Mouse (Mus musculus) erythroid progenitor cell, adult 5-6 weeks (primary cell): ENCODE data around the gene Dzip3. TPM values are rescaled to one million over a fixed set of nuclear protein-coding genes. Genes with fewer than 3 reads are reported as not detected.

Source experiments
- ATAC-seq: replicated peaks from 2 replicates; pipeline ENCODE4 v1.8.0; 2016; ENCODE audit warnings: moderate number of reproducible peaks, mild to moderate bottlenecking, moderate TSS enrichment, inconsistent platforms; ENCODE audit not compliant: poor library complexity, low FRiP score, severe bottlenecking
- total RNA-seq, 2 experiments: library from RNA; stranded (forward) in 1 of 2; stranded (reverse) in 1 of 2; fragments of 150-400 nt in 1 of 2; fragments of 186-747, 209-891 nt in 1 of 2; gene quantifications; 2 replicates each; pipeline versions ENCODE4 v1.2.3 to v1.2.4; 2015 to 2017; ENCODE audit warnings: low replicate concordance in 2 of 2

The Dzip3 gene
- total RNA-seq, 2 experiments from 2014 or later, result 18.2 to 22.2 TPM

- no peak for ATAC-seq
Measured at GRCm38 (mm10) chr16:48890733-48891132, 103.2 kb downstream of the Dzip3 start.

Other genes with a start within 250 kb of the Dzip3 start
- 0.42 TPM in 1 of 2 replicates, not detected in the other for gene Trat1, start 222.1 kb downstream of the Dzip3 start, total RNA-seq (2015; ENCODE audit: low replicate concordance)
- 0.83 TPM in 1 of 2 replicates, not detected in the other for gene Trat1, start 222.1 kb downstream of the Dzip3 start, total RNA-seq (2017; ENCODE audit: low replicate concordance)
- gene Retnlb, start 177.3 kb downstream of the Dzip3 start, total RNA-seq (2015; ENCODE audit: low replicate concordance), result 1.7 TPM in 1 of 2 replicates, not detected in the other
- not detected in 2 replicates for gene Retnlb, start 177.3 kb downstream of the Dzip3 start, total RNA-seq (2017; ENCODE audit: low replicate concordance)
- gene Retnla, start 151.6 kb downstream of the Dzip3 start, total RNA-seq (2015; ENCODE audit: low replicate concordance), result not detected in 2 replicates
- gene Retnla, start 151.6 kb downstream of the Dzip3 start, total RNA-seq (2017; ENCODE audit: low replicate concordance), result not detected in 2 replicates
- gene Retnlg, start 121.5 kb downstream of the Dzip3 start, total RNA-seq (2015; ENCODE audit: low replicate concordance), result 505 and 517 TPM in 2 replicates
- 137 and 151 TPM in 2 replicates for gene Retnlg, start 121.5 kb downstream of the Dzip3 start, total RNA-seq (2017; ENCODE audit: low replicate concordance)
- gene Cip2a, start within 50 bp of the Dzip3 start, total RNA-seq (2015; ENCODE audit: low replicate concordance), result 171 and 296 TPM in 2 replicates
- 251 and 283 TPM in 2 replicates for gene Cip2a, start within 50 bp of the Dzip3 start, total RNA-seq (2017; ENCODE audit: low replicate concordance)
- gene Myh15, start 63.3 kb upstream of the Dzip3 start, total RNA-seq (2015; ENCODE audit: low replicate concordance), result not detected in 2 replicates
- 0.45 and 0.64 TPM in 2 replicates for gene Myh15, start 63.3 kb upstream of the Dzip3 start, total RNA-seq (2017; ENCODE audit: low replicate concordance)